Mouse (Mus musculus) small intestine, adult 2 months (tissue): ENCODE results near the gene Pdgfd.

Experiments
- CTCF ChIP-seq: fragments of 200-500 bp; IDR thresholded peaks from 2 replicates; pipeline ENCODE4 v1.5.1; 2012; ENCODE audit warnings: low read depth, mild to moderate bottlenecking, control low read depth, inconsistent platforms, low read length, moderate library complexity, mixed read lengths; ENCODE audit not compliant: insufficient replicate concordance, insufficient read length; ENCODE audit errors: extremely low read depth
- POLR2A ChIP-seq: fragments of 200-500 bp; IDR thresholded peaks from 2 replicates; pipeline ENCODE4 v1.6.1; 2012; ENCODE audit warnings: low read depth, mild to moderate bottlenecking, control low read depth, inconsistent platforms, low read length, moderate library complexity

- no peak for TF ChIP-seq CTCF
- no peak for TF ChIP-seq POLR2A
These were observed 651 bp downstream of the Pdgfd start for GRCm38 (mm10) chr9:6169038-6169431.
